Mouse (Mus musculus) left cerebral cortex, adult 8-10 months (tissue): ENCODE measurements around the gene Atxn3. TPM values are rescaled to one million over a fixed set of nuclear protein-coding genes. Genes with fewer than 3 reads are reported as not detected.

Experiments
- DNase-seq, 2 experiments: peaks; one replicate each; pipeline ENCODE4 v3.0.0; 2022; ENCODE audit warnings: low spot score in 2 of 2
- total RNA-seq, 4 experiments: library from RNA; stranded (reverse); gene quantifications; 2 replicates each; pipeline ENCODE4 v1.2.4; 2022

The Atxn3 gene
- total RNA-seq, 4 experiments from 2014 or later, result 20.2 to 27.3 (median 22.3) TPM

DNA sequence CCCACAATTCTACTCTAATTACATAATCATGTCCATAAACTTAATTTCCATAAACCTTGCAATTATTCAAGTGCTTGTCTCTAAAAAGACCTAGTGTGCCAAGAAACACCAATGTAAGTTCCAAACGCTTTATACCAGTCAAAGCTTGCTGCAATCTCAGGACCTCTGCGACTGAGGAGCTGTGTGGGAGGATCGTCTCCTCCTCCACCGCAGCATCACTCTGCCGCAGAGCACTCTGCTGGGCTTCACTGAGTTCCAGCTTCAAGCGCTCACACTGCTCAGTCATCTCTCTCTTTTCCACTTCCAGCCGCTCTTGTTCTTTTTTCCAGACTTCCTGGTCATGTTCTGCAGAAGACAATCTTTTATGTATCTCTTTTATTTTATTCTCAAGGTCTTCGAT, 64.8 kb downstream of the Atxn3 start:
- DNase-seq, result peak in 1 of 2 experiments; percentile 23

DNA sequence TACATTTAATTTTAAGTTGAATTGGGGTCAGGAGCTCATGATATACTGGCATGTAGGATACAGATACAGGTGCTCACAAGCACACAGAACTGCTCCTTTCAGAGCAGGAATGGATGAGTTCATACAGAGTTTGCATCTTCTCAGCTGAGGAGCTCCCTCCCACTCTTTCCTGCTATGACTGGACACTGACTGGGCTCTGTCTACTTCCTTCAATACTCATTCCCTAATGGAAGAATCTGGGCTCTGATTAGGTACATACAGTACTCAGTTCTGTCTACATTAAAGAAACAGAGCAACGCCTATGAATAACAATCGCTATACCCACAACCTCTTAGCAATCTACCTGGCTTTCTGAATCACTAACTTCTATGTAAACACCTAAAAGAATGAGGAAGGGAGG, 65.2 kb downstream of the Atxn3 start:
- no peak for DNase-seq

DNA sequence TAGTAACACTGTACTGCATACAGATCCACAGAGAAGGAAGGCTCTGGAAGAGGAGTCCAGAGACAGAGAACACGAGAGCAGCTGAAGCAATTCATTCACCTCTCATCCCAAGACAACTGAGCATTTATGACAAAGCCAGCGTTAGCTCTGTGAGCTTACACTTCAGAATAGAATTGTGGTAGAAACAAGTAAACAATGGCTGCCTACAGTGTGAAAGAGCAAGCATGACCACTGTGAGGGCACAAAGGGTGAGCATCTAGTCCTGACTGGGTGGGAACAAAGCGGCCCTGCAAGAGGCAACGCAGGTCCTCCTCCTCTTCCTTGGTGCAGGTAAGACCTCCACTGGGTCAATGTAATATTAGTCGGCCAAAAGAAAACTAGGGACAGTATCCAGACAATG, 67.0 kb downstream of the Atxn3 start:
- no peak for DNase-seq

DNA sequence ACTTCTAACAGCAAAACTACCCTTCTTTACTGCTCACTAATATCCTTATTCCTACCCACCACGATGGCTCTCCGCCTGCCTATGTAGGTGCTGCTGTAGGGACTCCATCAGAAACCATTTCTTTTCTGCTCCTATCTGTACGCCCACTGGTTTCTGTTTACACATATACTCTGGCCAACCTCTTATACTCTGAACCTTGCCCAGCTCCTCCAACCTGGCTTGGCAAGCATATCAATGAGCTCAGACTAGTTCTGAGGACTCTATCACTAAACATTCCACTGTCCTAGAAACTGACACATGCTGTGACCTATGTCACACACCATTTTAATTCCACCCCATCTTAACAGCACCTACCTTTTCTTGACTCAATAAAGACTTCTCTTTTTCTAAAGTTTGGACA, 68.7 kb downstream of the Atxn3 start:
- DNase-seq, result no peak

DNA sequence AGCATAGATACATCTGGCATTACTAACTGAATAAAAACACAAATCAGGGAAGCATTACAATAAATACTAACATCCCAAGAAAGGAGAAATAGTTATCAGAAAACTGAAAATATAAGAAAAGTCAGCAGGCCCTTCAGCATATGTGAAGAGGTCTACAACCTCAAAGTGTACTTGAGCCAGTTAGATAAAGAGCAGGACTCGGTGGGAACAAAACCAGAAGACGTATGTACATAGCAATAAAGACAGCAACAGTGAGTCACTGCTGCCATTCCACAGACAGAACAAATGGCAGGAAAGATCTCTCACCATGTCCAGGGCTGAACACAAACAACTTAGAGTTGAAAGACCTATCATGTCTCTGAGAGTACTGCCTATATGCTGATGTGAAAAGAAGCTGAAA, 69.7 kb downstream of the Atxn3 start:
- no peak for DNase-seq

DNA sequence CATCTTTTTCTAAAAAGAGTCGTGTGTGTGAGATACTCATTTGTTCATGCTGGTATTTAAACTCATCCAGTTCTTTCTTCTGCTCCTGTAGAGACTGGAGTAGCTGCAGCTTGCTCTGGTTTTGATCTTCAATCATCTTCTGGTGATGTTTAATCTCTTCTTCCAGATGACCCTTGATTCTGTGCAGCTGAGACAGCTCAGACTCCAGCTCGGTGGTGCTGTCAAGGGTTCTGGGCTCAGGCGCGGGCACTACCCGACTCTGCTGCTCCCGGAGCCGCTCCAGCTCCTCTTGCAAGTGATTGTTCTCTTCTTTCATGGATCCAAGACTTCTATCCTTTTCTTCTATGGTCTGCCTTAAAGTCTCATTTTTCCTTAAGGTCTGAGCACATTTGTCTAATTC, 73.1 kb downstream of the Atxn3 start:
- no peak for DNase-seq

DNA sequence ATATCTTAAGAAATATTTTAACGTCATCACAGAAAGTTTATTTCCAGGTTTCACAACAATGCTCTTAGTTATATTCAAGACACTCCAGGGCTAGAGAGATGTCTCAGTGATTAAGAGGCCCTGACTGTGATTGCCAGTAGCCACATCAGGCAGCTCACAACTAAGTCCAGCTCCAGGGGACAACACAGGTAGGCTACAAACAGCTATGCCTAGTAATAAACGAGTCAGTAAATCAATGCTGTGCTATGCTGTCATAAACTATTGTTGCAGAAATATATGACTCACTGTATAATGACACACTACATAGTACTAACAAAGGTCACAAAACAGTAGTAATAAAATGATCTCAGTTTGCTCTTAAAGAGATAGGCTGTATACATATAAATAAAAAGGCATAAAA, 81.7 kb downstream of the Atxn3 start:
- DNase-seq, result no peak

DNA sequence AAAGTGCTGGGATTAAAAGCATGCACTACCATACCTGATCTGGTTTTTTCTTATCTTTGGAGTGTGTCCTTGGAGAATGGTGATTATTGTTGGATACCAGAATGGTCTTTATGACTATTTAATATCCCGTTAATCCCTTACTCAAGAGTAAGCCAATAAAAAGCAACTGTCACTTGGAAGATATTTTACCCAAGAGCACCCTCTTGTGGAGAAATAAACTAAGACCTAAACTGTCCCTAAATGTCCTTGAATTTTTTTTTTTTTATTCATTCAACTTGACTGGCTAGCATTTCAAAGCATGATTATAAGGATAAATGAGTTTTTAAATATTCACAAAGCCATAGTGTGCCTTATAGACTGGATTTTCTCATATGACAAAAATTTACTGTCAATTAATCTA, 82.9 kb downstream of the Atxn3 start:
- no peak for DNase-seq

Other genes with a start within 250 kb of the Atxn3 start
- gene Tc2n, start 239.7 kb downstream of the Atxn3 start, total RNA-seq, result under 1 TPM; 0.20 to 0.58 (median 0.47) TPM
- gene Fbln5, start 139.2 kb downstream of the Atxn3 start, total RNA-seq, result 10 to 100 TPM in 1 of 4 experiments, 1 to 10 TPM in 3; 6.9 to 10.3 (median 7.9) TPM
- 10 to 100 TPM; 26.5 to 29.9 (median 28.5) TPM for gene Trip11, start 45.0 kb downstream of the Atxn3 start, total RNA-seq
- gene Cpsf2, start 17.7 kb upstream of the Atxn3 start, total RNA-seq, result 10 to 100 TPM; 24.7 to 27.7 (median 27.3) TPM
- gene Slc24a4, start 170.5 kb upstream of the Atxn3 start, total RNA-seq, result 10 to 100 TPM; 47.2 to 53.8 (median 50.8) TPM